Comparison of ENCODE assay signal across 28 mouse cellular contexts in genomic region chr14:118390790-118391189, GRCm38 (mm10).
DNase-seq lines count a peak whose midpoint lies in the region; ATAC-seq lines count a peak whose summit lies in the region.
"Had no signal": no experiment of that assay in that cellular context is flagged by ENCODE, and none has a peak within 500 bp of the region (broad histone marks: within the 10 kb centered on the region; RNA-seq: fewer than 3 reads in every experiment).

No protein-coding gene starts in this region.

- no peaks in the 10 kb centered on the region for H3K36me3 ChIP-seq in intestine, embryonic 15.5 days
- no peaks in the 10 kb centered on the region for H3K36me3 ChIP-seq in kidney, embryonic 16.5 days (ENCODE audit: insufficient read depth, low read length)
- H3K36me3 ChIP-seq: embryonic facial prominence, embryonic 10.5 days; embryonic facial prominence, embryonic 15.5 days; forebrain, embryonic 12.5 days; hindbrain, embryonic 13.5 days; liver, embryonic 15.5 days; midbrain, embryonic 10.5 days; midbrain, embryonic 15.5 days; stomach, embryonic 15.5 days had no signal

- no peak overlapping the region for H3K4me2 ChIP-seq in intestine, embryonic 15.5 days (replicated peaks)
- H3K4me2 ChIP-seq in kidney, embryonic 16.5 days (replicated peaks; ENCODE audit: low read depth, low read length) = no peak overlapping the region
- H3K4me2 ChIP-seq: embryonic facial prominence, embryonic 15.5 days; forebrain, embryonic 12.5 days; heart, embryonic 11.5 days; hindbrain, embryonic 13.5 days; liver, embryonic 15.5 days; lung, embryonic 14.5 days; midbrain, embryonic 15.5 days; stomach, embryonic 15.5 days had no signal

- no peaks in the 10 kb centered on the region for H3K9me3 ChIP-seq in intestine, embryonic 15.5 days
- H3K9me3 ChIP-seq in kidney, embryonic 16.5 days (ENCODE audit: low read length) = no peaks in the 10 kb centered on the region
- H3K9me3 ChIP-seq: embryonic facial prominence, embryonic 10.5 days; embryonic facial prominence, embryonic 15.5 days; forebrain, embryonic 12.5 days; hindbrain, embryonic 13.5 days; liver, embryonic 15.5 days; midbrain, embryonic 10.5 days; midbrain, embryonic 15.5 days; stomach, embryonic 15.5 days had no signal

- intact Hi-C loops in gastrocnemius, postnatal 36 days (cut with DNase I) = no loop called here
- intact Hi-C loops in left cerebral cortex, postnatal 10 days (cut with DNase I) = no loop called here

- no peak overlapping the region for H3K9ac ChIP-seq in intestine, embryonic 15.5 days
- H3K9ac ChIP-seq in kidney, embryonic 16.5 days (replicated peaks; ENCODE audit: low read length) = no peak overlapping the region
- H3K9ac ChIP-seq: embryonic facial prominence, embryonic 15.5 days; forebrain, embryonic 12.5 days; forebrain, postnatal 0 days; hindbrain, embryonic 13.5 days; liver, embryonic 15.5 days; lung, embryonic 14.5 days; midbrain, embryonic 15.5 days; stomach, embryonic 15.5 days had no signal

- H3K4me1 ChIP-seq in intestine, embryonic 15.5 days (replicated peaks) = no peaks in the 10 kb centered on the region
- H3K4me1 ChIP-seq in kidney, embryonic 16.5 days (ENCODE audit: insufficient read depth, low read length) = no peaks in the 10 kb centered on the region
- H3K4me1 ChIP-seq: embryonic facial prominence, embryonic 15.5 days; liver, embryonic 15.5 days; midbrain, embryonic 15.5 days had no signal

- 52% methylated on average over 3 of the region's 3 CpGs for WGBS in intestine, embryonic 15.5 days
- WGBS in kidney, embryonic 16.5 days = 57% methylated on average over 3 of the region's 3 CpGs

- H3K27ac ChIP-seq in intestine, embryonic 15.5 days = no peak overlapping the region
- no peak overlapping the region for H3K27ac ChIP-seq in kidney, embryonic 16.5 days (ENCODE audit: low read length)
- H3K27ac ChIP-seq: embryonic facial prominence, embryonic 10.5 days; embryonic facial prominence, embryonic 15.5 days; forebrain, embryonic 12.5 days; hindbrain, embryonic 13.5 days; liver, embryonic 15.5 days; midbrain, embryonic 10.5 days; midbrain, embryonic 15.5 days; stomach, embryonic 15.5 days had no signal

- H3K27me3 ChIP-seq in intestine, embryonic 15.5 days (replicated peaks) = no peaks in the 10 kb centered on the region
- H3K27me3 ChIP-seq in kidney, embryonic 16.5 days (ENCODE audit: insufficient read depth, low read length) = no peaks in the 10 kb centered on the region
- H3K27me3 ChIP-seq: embryonic facial prominence, embryonic 15.5 days; liver, embryonic 15.5 days; stomach, embryonic 15.5 days had no signal

- no peak overlapping the region for H3K4me3 ChIP-seq in intestine, embryonic 15.5 days (replicated peaks)
- no peak overlapping the region for H3K4me3 ChIP-seq in kidney, embryonic 16.5 days (ENCODE audit: low read length)
- H3K4me3 ChIP-seq: embryonic facial prominence, embryonic 10.5 days; embryonic facial prominence, embryonic 15.5 days; forebrain, embryonic 12.5 days; hindbrain, embryonic 13.5 days; liver, embryonic 15.5 days; midbrain, embryonic 10.5 days; midbrain, embryonic 15.5 days; stomach, embryonic 15.5 days had no signal

- 0 out of 2 replicates have a peak, but pooled peaks have one; percentile 53 for ATAC-seq in intestine, embryonic 15.5 days
- peak; percentile 82 for ATAC-seq in kidney, embryonic 16.5 days (ENCODE audit: low FRiP score, low TSS enrichment)
- ATAC-seq: forebrain, postnatal 0 days; midbrain, embryonic 15.5 days; Patski had no signal

- peak; percentile 62 for DNase-seq in kidney, adult 18-20 months
- DNase-seq in kidney, postnatal 4 days = peak; percentile 39 to 48
- no peak for DNase-seq in left cerebral cortex, adult 11 months (ENCODE audit: low spot score)
- no peak for DNase-seq in gastrocnemius, postnatal 36 days
- DNase-seq in left cerebral cortex, postnatal 10 days (ENCODE audit: extremely low spot score in 1 of 2, low spot score in 2 of 2) = no peak
- DNase-seq: adrenal gland, postnatal 10 days; cerebellum, adult 11 months; cerebellum, adult 9-10 months; forebrain, postnatal 0 days; heart, postnatal 36 days; layer of hippocampus, postnatal 36 days; liver; lung, embryonic 14.5 days; lung, postnatal 14 days; right cerebral cortex, postnatal 25 days; thymus, postnatal 14 days had no signal

Comparison
In these comparisons a context has a peak if more than half of its experiments do, and no peak if none do; other contexts are left out.
1. DNase-seq: peak in kidney, adult 18-20 months (single experiment) and kidney, postnatal 4 days (2 of 2); none in left cerebral cortex, adult 11 months (single experiment), gastrocnemius, postnatal 36 days (0 of 2) and left cerebral cortex, postnatal 10 days (0 of 2).